Mouse (Mus musculus) hematopoietic stem cell, adult 5-6 weeks (primary cell): ENCODE results near the gene Ypel2. TPM values are rescaled to one million over a fixed set of nuclear protein-coding genes. Genes with fewer than 3 reads are reported as not detected.

Source experiments
- ATAC-seq, 2 experiments: fragments of 125-278 bp in 1 of 2; replicated peaks in 1 of 2; 2 replicates each; pipeline ENCODE4 v1.8.0; 2016 to 2017; ENCODE audit warnings: inconsistent platforms in 2 of 2, mild to moderate bottlenecking in 2 of 2, moderate number of reproducible peaks in 2 of 2, low read depth in 1 of 2, moderate TSS enrichment in 1 of 2; ENCODE audit not compliant: low FRiP score in 2 of 2, poor library complexity in 2 of 2, severe bottlenecking in 2 of 2, insufficient read depth in 1 of 2, low TSS enrichment in 1 of 2
- total RNA-seq: library from RNA; stranded (forward); fragments of 172-1452, 232-1000 nt; gene quantifications from 2 replicates; pipeline ENCODE4 v1.2.3, GENCODE M21; 2017

Gene Ypel2
- total RNA-seq, 1 experiment from 2014 or later, result 5.5 TPM

DNA sequence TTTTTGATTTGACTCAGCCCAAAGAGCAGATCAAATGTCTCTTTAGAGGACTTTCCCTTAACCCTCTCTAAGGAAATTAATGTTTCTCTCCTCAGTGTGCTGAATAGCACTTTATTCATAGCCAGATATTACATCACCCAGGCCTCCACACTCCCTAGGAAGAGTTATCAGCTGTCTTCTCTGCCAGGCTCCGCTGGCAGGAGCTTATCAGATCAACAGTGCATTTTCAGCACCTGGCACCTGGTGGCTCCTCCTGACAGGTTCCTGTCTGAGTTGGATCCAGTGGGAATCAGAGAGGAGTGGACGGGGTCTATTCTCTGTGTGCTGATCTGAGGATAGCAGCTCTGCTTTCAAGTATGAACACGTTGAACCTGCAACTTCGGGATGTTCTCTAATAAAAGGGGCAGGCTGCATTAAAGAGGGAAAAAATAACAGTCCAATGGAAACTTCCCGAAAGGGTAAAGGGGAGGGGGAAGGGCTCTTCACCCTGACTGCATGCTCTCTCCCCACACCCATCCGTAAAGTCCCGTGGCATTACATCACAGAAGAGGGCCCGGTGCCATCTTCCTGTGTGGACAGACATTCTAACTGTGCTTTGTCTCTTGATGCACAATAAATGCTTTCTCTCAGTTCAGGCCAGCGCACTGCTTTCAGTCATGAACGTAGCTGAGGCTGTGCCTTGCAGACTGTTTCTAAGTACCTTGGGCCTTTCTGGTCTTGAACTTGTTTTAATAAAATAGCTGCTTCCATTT lies 8.7 kb upstream of the Ypel2 start:
- ATAC-seq, result no peak

GRCm38 (mm10) chr11:87001217-87001616 lies 7.7 kb upstream of the Ypel2 start:
- ATAC-seq, result no peak

- ATAC-seq, result no peak
Measured at GRCm38 (mm10) chr11:86996266-86996665, 2.8 kb upstream of the Ypel2 start.

- ATAC-seq, result peak; percentile 66 to 73
Measured at GRCm38 (mm10) chr11:86995625-86996221, 2.2 kb upstream of the Ypel2 start.

- ATAC-seq, result no peak
Measured at GRCm38 (mm10) chr11:86994791-86995624, 1.5 kb upstream of the Ypel2 start.

GRCm38 (mm10) chr11:86994330-86994729 lies 823 bp upstream of the Ypel2 start:
- no peak for ATAC-seq

GRCm38 (mm10) chr11:86992461-86992988 lies 982 bp downstream of the Ypel2 start:
- ATAC-seq, result no peak

DNA sequence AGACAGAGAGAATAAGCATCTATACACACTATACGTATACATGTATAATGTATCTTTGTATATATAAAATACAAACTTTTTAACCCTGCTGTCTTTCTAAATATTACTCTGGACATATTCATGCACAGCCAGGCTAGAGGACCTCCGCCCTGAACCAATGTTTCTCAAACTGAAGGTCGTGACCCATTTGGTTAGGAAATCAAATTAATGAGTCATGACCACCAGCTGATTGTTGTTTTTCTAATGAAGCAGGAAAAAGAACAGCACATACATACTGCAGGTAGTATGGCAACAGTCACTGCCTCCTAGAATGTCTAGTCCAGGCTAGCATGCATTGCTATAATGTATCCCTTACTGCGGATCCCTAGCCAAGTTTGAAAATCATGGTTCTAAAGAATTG lies 2.3 kb downstream of the Ypel2 start:
- no peak for ATAC-seq

DNA sequence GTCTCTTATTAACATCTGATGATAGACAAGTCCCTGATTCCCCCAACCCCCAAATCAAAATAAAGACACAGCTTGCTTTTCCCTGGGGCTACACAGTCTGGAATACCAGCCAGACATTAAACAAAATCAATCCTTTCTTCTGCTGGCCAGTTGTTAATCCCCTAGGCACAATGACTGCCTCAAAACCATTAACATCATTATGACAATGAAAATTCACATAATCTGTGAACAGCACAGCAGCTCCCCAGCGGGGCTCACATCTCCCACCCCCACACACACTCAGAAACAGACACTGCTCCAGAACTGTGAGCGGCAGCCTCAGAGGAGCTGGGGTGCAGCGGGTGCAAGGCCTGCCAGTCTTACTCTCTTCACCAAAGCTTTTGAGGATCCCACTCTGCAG lies 3.2 kb downstream of the Ypel2 start:
- ATAC-seq, result no peak

DNA sequence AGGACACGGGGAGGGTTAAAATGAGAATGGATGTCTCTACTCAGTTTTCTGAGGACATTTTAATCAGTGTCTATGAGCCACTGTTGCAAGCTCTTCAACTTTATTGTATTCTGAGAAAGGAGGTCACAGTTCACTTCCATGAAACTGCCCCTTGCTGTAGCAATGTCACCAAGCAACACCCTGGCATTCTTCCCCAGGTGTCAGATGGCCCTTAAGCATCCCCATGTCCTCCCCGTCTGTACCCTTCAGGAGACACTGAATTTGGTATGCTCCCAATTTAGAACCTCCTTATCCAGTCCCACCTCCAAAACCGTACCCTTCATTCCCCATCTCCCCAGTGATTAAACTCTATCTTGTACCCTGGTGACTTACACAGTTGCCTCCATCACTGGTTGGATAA lies 8.5 kb downstream of the Ypel2 start:
- ATAC-seq, result no peak

DNA sequence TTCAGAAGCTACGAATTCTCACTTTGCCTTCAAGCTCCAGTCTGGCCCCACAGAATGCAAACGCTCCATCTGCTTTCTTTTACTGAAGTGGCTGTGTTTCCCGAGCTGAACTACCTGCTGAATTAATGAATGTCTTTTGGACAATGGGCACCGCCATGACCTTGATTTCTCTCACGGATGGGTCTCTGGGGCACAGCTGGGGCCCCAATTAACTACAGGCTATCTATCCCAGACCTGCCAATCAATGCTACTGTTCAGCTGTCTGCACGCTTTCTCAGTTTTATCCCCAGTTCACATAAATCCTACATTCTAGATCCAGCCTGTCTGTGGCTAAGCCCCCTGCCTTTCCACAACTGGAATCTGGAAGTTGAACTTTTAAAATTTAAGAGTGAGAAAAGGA lies 10.5 kb downstream of the Ypel2 start:
- ATAC-seq, result no peak

DNA sequence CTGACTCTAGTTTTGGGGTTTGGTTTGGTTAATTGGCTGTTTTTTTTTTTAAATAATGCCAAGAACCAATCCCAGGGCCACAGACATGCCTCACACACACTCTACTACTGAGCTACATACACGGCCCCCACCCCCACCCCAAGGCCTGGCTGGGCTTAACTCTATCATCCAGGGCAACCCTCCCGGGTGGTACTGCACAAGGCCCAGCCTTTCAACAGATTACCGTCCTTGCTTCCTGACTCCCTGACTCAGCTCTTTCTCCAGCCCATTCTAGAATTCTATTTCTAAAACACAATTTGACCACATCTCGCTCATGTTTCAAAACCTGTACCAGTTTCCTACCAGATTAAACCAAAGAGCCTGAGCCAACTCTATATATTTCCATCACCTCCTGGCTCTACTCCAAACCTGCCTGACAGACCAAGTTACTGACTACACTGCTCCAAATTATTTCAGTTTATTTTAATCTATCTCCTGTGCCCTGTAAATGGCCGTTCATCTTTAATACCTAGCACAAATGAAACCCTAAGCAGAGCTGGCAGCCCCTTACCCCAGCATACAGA lies 12.2 kb downstream of the Ypel2 start:
- ATAC-seq, result peak; percentile 85 to 92

GRCm38 (mm10) chr11:86980526-86980925 lies 13.0 kb downstream of the Ypel2 start:
- ATAC-seq, result no peak

DNA sequence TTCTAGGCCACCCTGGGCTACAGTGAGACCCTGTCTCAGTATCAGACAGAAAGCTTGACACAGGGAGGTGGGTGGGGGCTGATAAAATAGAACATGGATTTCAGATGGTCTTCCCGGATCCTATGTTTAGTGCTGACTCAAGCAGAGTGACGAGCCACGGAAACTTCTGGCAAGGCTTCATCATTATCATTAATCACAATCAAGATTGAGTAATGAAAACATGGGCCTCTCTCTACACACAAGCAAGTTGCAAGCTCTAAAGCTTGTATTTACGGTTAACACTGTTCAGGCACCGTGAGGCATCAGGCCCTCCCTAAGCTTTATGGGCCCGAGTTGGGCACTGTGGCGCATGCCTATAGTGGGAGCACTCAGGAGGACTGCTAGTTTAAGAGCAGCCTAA lies 13.7 kb downstream of the Ypel2 start:
- ATAC-seq, result no peak

GRCm38 (mm10) chr11:86977242-86977641 lies 16.3 kb downstream of the Ypel2 start:
- no peak for ATAC-seq

- ATAC-seq, result no peak
Measured at GRCm38 (mm10) chr11:86974401-86974800, 19.1 kb downstream of the Ypel2 start.

DNA sequence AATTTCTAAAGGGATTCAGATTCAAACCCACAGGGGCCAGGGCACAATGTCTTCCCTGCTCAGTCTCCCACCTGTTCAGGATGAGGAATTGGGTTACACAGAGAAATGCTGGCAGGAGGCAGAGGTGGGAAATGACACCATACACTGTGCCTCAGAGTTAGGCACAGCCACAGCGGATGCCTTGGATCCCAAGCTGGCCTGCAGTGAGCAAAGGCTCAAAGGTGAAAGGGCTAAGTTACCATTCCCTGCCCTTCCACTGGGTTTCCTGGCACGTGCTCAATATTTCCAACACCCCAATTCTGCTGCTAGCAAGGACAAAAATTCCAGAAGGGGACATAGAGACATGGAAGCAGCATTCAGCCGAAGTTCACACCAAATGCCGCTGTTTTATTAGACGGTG lies 20.3 kb downstream of the Ypel2 start:
- ATAC-seq, result no peak
